Mouse (Mus musculus): ENCODE results near the gene Adamts8.

DNA sequence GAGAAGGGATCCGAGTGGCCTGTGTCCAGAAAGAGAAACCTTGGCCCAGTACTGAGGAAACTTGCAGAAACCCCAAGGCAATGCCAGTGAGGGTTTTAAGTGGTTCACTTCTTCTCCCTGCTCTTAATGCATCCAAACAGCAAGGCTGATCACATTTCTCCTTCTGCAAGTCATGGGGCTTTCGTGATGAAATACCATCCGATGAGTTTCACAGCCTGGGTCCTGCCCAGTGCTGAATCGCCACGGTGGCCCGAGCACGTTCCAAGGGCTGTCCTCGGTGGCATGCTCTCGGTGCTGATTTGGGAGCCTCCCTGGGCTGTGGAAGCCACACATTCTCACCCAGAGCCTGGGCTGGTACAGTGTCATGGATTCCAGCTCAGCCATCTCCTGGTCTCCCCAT is 12.9 kb downstream of the Adamts8 start:
- no peak for TF ChIP-seq CTCF (IDR thresholded peaks at IDR 0.05; ENCODE audit: control insufficient read depth, insufficient read depth, insufficient read length)
- no peak for TF ChIP-seq MYOG (IDR thresholded peaks at IDR 0.05; ENCODE audit: control insufficient read depth, extremely low read depth, insufficient read length)
- no peak for TF ChIP-seq MAX (IDR thresholded peaks at IDR 0.05)
- no peak for TF ChIP-seq USF1 (IDR thresholded peaks at IDR 0.05; ENCODE audit: low read depth)
- no peak for TF ChIP-seq CEBPB (IDR thresholded peaks at IDR 0.05; ENCODE audit: low read depth)
- TF ChIP-seq FOSL1 (IDR thresholded peaks at IDR 0.05; ENCODE audit: insufficient read depth, low read length, poor library complexity, severe bottlenecking): no peak
